Mouse (Mus musculus) cerebellum, adult 2 months (tissue): ENCODE data around the gene Acacb.

ENCODE experiments used
- CTCF ChIP-seq: fragments of 200-500 bp; IDR thresholded peaks from 2 replicates; pipeline ENCODE4 v1.5.1; 2011; ENCODE audit warnings: low read depth, mild to moderate bottlenecking, control low read depth, low read length, moderate library complexity, borderline replicate concordance; ENCODE audit not compliant: insufficient read depth
- POLR2A ChIP-seq: fragments of 200-500 bp; IDR thresholded peaks from 2 replicates; pipeline ENCODE4 v1.6.1; 2011; ENCODE audit warnings: low read length, control low read depth, borderline replicate concordance; ENCODE audit not compliant: insufficient read depth

GRCm38 (mm10) chr5:114126008-114126407 is 20.3 kb upstream of the Acacb start:
- TF ChIP-seq CTCF (no peak), POLR2A (no peak)
